Mouse (Mus musculus) liver, adult 2 months (tissue): ENCODE results near the gene Lcn8. TPM values are rescaled to one million over a fixed set of nuclear protein-coding genes. Genes with fewer than 3 reads are reported as not detected.

Experiments used
- DNase-seq: peaks from one replicate; pipeline ENCODE4 v3.0.0-alpha.2; 2011; ENCODE audit warnings: low read depth, low spot score; ENCODE audit errors: extremely low read depth
- H3K27ac ChIP-seq: fragments of 200-500 bp; replicated peaks from 2 replicates; pipeline ENCODE4 v1.5.1; 2012; ENCODE audit warnings: low read depth, mild to moderate bottlenecking, control low read depth, inconsistent platforms, low read length; ENCODE audit not compliant: insufficient read depth
- H3K27me3 ChIP-seq: fragments of 200-500 bp; 2 replicates; pipeline ENCODE4 v1.6.1; 2012; ENCODE audit warnings: mild to moderate bottlenecking, moderate library complexity, low read length, inconsistent platforms; ENCODE audit not compliant: control insufficient read depth, insufficient read depth
- H3K36me3 ChIP-seq: fragments of 200-500 bp; 2 replicates; pipeline ENCODE4 v1.6.1; 2012; ENCODE audit warnings: low read length, inconsistent platforms; ENCODE audit not compliant: control insufficient read depth, insufficient read depth
- H3K4me1 ChIP-seq: fragments of 200-500 bp; 2 replicates; pipeline ENCODE4 v1.6.1; 2011; ENCODE audit warnings: low read length; ENCODE audit not compliant: control insufficient read depth, insufficient read depth
- H3K4me3 ChIP-seq: fragments of 200-500 bp; 2 replicates; pipeline ENCODE4 v1.5.1; 2011; ENCODE audit warnings: low read depth, mild to moderate bottlenecking, control low read depth, low read length, moderate library complexity; ENCODE audit not compliant: insufficient read depth
- H3K79me2 ChIP-seq: fragments of 200-500 bp; 2 replicates; pipeline ENCODE4 v1.6.1; 2012; ENCODE audit warnings: inconsistent platforms, mild to moderate bottlenecking, low read length, moderate library complexity; ENCODE audit not compliant: control insufficient read depth, insufficient read depth
- H3K9ac ChIP-seq: fragments of 200-500 bp; 2 replicates; pipeline ENCODE4 v1.6.1; 2012; ENCODE audit warnings: low read depth, mild to moderate bottlenecking, control low read depth, inconsistent platforms, low read length
- CTCF ChIP-seq: fragments of 200-500 bp; IDR thresholded peaks from 2 replicates; pipeline ENCODE4 v1.5.1; 2011; ENCODE audit warnings: low read depth, low read length, control low read depth
- POLR2A ChIP-seq: fragments of 200-500 bp; IDR thresholded peaks from 2 replicates; pipeline ENCODE4 v1.6.1; 2011; ENCODE audit warnings: low read length, control low read depth; ENCODE audit not compliant: insufficient read depth; ENCODE audit errors: extremely low read depth
- WGBS: fragments of 180-500 bp; shearing (Covaris S2); methylation state at CpG from one replicate; pipeline ENCODE4 v1.1.7; 2018; 5-methylcytosine and 5-hydroxymethylcytosine counted together
- polyA plus RNA-seq: library from polyadenylated mRNA; depleted of rRNA; stranded (reverse); fragments of >200 nt; gene quantifications from 2 replicates; pipeline ENCODE4 v1.2.3, GENCODE M21; 2012
- total RNA-seq: library from RNA; depleted of rRNA; stranded (reverse); fragments of >200 nt; gene quantifications from 2 replicates; pipeline ENCODE4 v1.2.3, GENCODE M21; 2014

Lcn8 gene
- total and polyA plus RNA-seq, 2 experiments, result not detected

- no peak overlapping the region for H3K27ac ChIP-seq
- WGBS, result 87% methylated on average over 6 of the region's 6 CpGs
- no peaks in the 10 kb centered on the region for H3K27me3 ChIP-seq
- no peak overlapping the region for H3K4me3 ChIP-seq
- no peaks in the 10 kb centered on the region for H3K4me1 ChIP-seq
- peaks cover 2% of the 10 kb centered on the region; the same call in 1 of the 2 replicates for H3K36me3 ChIP-seq
- H3K9ac ChIP-seq, result no peak overlapping the region
- H3K79me2 ChIP-seq, result no peaks in the 10 kb centered on the region
- TF ChIP-seq CTCF (no peak), POLR2A (no peak)
- no peak for DNase-seq
Observed at GRCm38 (mm10) chr2:25620386-25620785, 32.5 kb upstream of the Lcn8 start.

GRCm38 (mm10) chr2:25620852-25621228, 32.1 kb upstream of the Lcn8 start:
- no peaks in the 10 kb centered on the region for H3K27me3 ChIP-seq
- no peak for DNase-seq
- WGBS, result 86% methylated on average over 4 of the region's 4 CpGs

GRCm38 (mm10) chr2:25621229-25622200, 31.4 kb upstream of the Lcn8 start, which contains the start of gene Tmem141:
Tmem141 (minus strand) TSS chr2:25622005.
- H3K27ac ChIP-seq, result peak within 1 kb of the TSS; percentile 78
- peaks cover 2% of the 10 kb centered on the region; the same call in 1 of the 2 replicates for H3K36me3 ChIP-seq
- DNase-seq, result peak; percentile 75
- H3K9ac ChIP-seq, result peak within 1 kb of the TSS; percentile 77
- H3K4me1 ChIP-seq, result no peaks in the 10 kb centered on the region
- no peaks in the 10 kb centered on the region for H3K79me2 ChIP-seq
- no peaks in the 10 kb centered on the region for H3K27me3 ChIP-seq
- WGBS, result 4% methylated on average over 34 of the region's 34 CpGs
- H3K4me3 ChIP-seq, result peak within 1 kb of the TSS; percentile 58
- peak; percentile 74 for TF ChIP-seq POLR2A
- TF ChIP-seq CTCF, result peak; percentile 89

More at GRCm38 (mm10) chr2:25620852-25621228, 32.1 kb upstream of the Lcn8 start:
- Histone ChIP-seq H3K79me2 (no peaks in the 10 kb centered on the region), H3K4me3 (no peak overlapping the region), H3K9ac (0 out of 2 replicates have a peak overlapping the region, but pooled peaks have one; percentile 10), H3K4me1 (no peaks in the 10 kb centered on the region), H3K36me3 (peaks cover 2% of the 10 kb centered on the region; the same call in 1 of the 2 replicates), H3K27ac (no peak overlapping the region)
- TF ChIP-seq CTCF, result no peak
- no peak for TF ChIP-seq POLR2A

- 71% methylated on average over 5 of the region's 5 CpGs for WGBS
- Histone ChIP-seq H3K4me1 (peaks cover 12% of the 10 kb centered on the region), H3K79me2 (no peaks in the 10 kb centered on the region), H3K27me3 (no peaks in the 10 kb centered on the region), H3K36me3 (no peaks in the 10 kb centered on the region), H3K9ac (no peak overlapping the region), H3K27ac (no peak overlapping the region; the same call in 1 of the 2 replicates), H3K4me3 (peak overlapping the region; percentile 4; the same call in 1 of the 2 replicates)
- DNase-seq, result no peak
- no peak for TF ChIP-seq CTCF
- no peak for TF ChIP-seq POLR2A
Observed at GRCm38 (mm10) chr2:25625986-25626385, 26.9 kb upstream of the Lcn8 start.

GRCm38 (mm10) chr2:25627811-25628210, 25.1 kb upstream of the Lcn8 start, which contains the start of gene Fcna:
Fcna (minus strand) TSS chr2:25628030.
- DNase-seq, result peak; percentile 36
- Histone ChIP-seq H3K4me3 (peak within 1 kb of the TSS; percentile 36), H3K27me3 (no peaks in the 10 kb centered on the region), H3K4me1 (peaks cover 15% of the 10 kb centered on the region), H3K36me3 (no peaks in the 10 kb centered on the region), H3K79me2 (no peaks in the 10 kb centered on the region), H3K9ac (peak within 1 kb of the TSS; percentile 52), H3K27ac (peak within 1 kb of the TSS; percentile 68)
- no peak for TF ChIP-seq POLR2A
- TF ChIP-seq CTCF, result no peak
- 67% methylated on average over 6 of the region's 6 CpGs for WGBS
